Mouse (Mus musculus) hindbrain, embryonic 13.5 days (tissue): ENCODE measurements around the gene Iqgap3. TPM values are rescaled to one million over a fixed set of nuclear protein-coding genes. Genes with fewer than 3 reads are reported as not detected.

Experiments
- ATAC-seq: fragments of 200-750 bp; cut with Nextera tagmentation; 2 replicates; pipeline ENCODE4 v1.8.0; 2017; ENCODE audit warnings: moderate TSS enrichment; ENCODE audit not compliant: low FRiP score
- H3K27ac ChIP-seq: fragments of 300-500 bp; sonication (generic); 2 replicates; pipeline ENCODE4 v1.5.1; 2015; ENCODE audit warnings: inconsistent platforms, mild to moderate bottlenecking, moderate library complexity
- H3K27me3 ChIP-seq: fragments of 300-500 bp; sonication (generic); 2 replicates; pipeline ENCODE4 v1.6.1; 2015; ENCODE audit warnings: mild to moderate bottlenecking, inconsistent platforms
- H3K36me3 ChIP-seq: fragments of 300-500 bp; sonication (generic); 2 replicates; pipeline ENCODE4 v1.6.1; 2015; ENCODE audit warnings: mild to moderate bottlenecking, inconsistent platforms
- H3K4me1 ChIP-seq: fragments of 300-500 bp; sonication (generic); replicated peaks from 2 replicates; pipeline ENCODE4 v1.6.1; 2015; ENCODE audit warnings: inconsistent platforms
- H3K4me2 ChIP-seq: fragments of 300-500 bp; sonication (generic); 2 replicates; pipeline ENCODE4 v1.6.1; 2015; ENCODE audit warnings: inconsistent platforms, mild to moderate bottlenecking, moderate library complexity
- H3K4me3 ChIP-seq: fragments of 300-500 bp; sonication (generic); 2 replicates; pipeline ENCODE4 v1.5.1; 2015; ENCODE audit warnings: mild to moderate bottlenecking, inconsistent platforms
- H3K9ac ChIP-seq: fragments of 300-500 bp; sonication (generic); 2 replicates; pipeline ENCODE4 v1.6.1; 2015; ENCODE audit warnings: mild to moderate bottlenecking, inconsistent platforms
- H3K9me3 ChIP-seq: fragments of 300-500 bp; sonication (generic); 2 replicates; pipeline ENCODE4 v1.6.1; 2016; ENCODE audit warnings: inconsistent platforms
- WGBS: fragments of 180-500 bp; shearing (Covaris S2); methylation state at CpG from one replicate; pipeline ENCODE4 v1.1.7; 2015; 5-methylcytosine and 5-hydroxymethylcytosine counted together
- polyA plus RNA-seq: library from polyadenylated mRNA; unstranded; fragments of >200 nt; fragmentation: Nextera tagmentation; extraction: Ambion mirVana; gene quantifications from 2 replicates; pipeline ENCODE4 v1.2.1, GENCODE M21; 2015

Gene Iqgap3
- polyA plus RNA-seq, 1 experiment from 2014 or later: 3.2 TPM

DNA sequence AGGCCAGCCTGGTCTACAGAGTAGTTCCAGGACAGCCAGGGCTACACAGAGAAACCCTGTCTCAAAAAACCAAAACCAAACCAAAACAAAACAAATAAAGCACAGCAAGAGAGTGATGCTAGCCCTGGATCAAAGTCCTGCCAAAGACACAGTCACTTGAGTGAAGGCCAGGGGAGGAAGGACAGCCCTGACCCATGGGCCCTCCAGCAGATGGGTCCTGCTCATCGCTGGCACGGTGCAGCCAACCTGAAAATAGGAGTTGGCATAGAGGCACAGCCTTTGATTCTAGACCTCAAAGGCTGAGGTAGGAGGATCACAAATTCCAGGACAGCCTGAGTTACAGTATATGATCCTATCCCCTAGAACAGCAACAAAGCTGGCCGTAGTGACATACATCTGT is 49.3 kb downstream of the Iqgap3 start:
- Histone ChIP-seq H3K4me3 (no peak overlapping the region), H3K36me3 (no peaks in the 10 kb centered on the region), H3K4me2 (no peak overlapping the region), H3K4me1 (no peaks in the 10 kb centered on the region), H3K9ac (no peak overlapping the region), H3K9me3 (no peaks in the 10 kb centered on the region), H3K27me3 (no peaks in the 10 kb centered on the region), H3K27ac (no peak overlapping the region)
- 95% methylated on average over 3 of the region's 3 CpGs for WGBS
- ATAC-seq: no peak

DNA sequence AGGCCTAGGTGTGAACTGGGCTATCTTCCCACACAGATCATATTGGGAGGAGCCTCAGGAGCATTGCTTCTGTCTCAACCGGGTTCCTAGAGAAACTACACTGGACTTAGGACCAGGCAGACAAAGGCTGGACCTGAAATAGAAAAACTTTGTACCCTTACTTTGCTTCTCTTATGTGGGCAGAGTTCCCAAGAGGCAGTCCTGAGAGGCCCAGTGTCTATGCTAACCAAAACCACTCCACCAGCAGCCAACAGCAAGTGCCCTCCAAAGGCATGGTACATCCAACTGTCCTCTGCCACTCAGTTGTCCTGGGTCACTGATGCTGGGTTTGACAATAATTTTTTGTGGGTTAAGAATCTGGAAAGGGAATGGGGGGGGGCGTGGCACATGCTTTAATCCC is 50.7 kb downstream of the Iqgap3 start:
- Histone ChIP-seq H3K27ac (no peak overlapping the region), H3K4me2 (no peak overlapping the region), H3K9me3 (no peaks in the 10 kb centered on the region), H3K4me3 (no peak overlapping the region), H3K9ac (no peak overlapping the region), H3K4me1 (peaks cover 6% of the 10 kb centered on the region), H3K27me3 (no peaks in the 10 kb centered on the region), H3K36me3 (no peaks in the 10 kb centered on the region)
- no peak for ATAC-seq
- 75% methylated on average over 2 of the region's 2 CpGs for WGBS

DNA sequence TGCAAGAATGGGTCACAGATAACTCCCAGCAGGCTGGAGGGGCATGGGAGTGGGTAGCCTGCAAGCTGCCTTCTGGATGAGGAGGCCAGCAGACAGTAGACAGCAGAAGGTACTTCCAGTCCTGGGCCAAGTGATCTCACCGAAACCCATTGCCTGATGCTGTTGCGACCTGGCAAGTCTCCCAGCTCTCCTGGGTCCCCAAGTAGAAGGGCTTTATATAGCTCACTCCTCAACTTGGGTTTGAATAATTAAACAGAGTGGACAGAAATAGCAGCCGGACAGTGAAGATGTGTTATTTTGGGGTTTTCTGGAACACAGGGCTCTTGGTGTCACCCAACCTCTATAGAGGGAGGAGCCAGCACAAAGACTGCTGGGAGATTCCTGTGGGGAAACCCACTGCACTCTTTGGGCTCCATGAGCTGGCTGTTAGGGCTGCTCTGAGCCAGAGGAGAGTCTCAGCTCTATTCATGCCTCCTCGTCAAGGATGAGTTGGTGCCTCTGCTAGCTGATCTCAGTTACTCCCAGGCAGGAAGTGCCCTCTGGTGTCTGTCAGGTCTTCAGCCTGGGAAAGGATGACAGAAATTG is 51.5 kb downstream of the Iqgap3 start:
- WGBS: 73% methylated on average over 4 of the region's 4 CpGs
- H3K9me3 ChIP-seq: no peaks in the 10 kb centered on the region
- no peak overlapping the region for H3K4me3 ChIP-seq
- no peaks in the 10 kb centered on the region for H3K36me3 ChIP-seq
- H3K27ac ChIP-seq: no peak overlapping the region
- no peaks in the 10 kb centered on the region for H3K27me3 ChIP-seq
- no peak for ATAC-seq
- no peak overlapping the region for H3K4me2 ChIP-seq
- H3K9ac ChIP-seq: no peak overlapping the region
- peaks cover 8% of the 10 kb centered on the region for H3K4me1 ChIP-seq

DNA sequence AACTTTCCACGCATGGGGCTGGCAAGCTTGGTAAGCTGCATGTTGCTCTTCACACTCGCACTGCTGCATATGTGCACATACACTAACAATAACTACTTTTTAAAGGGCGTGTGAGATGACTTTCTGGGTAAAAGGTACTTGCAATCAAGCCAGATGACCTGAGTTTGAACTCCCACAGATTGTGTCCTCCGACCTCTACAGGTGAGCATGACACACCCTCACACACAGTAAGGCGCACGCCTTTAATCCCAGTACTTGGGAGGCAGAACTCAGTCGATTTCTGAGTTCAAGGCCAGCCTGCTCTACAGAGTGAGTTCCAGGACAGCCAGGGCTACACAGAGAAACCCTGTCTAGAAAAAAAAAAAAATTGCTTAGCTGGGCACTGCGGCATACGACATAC is 54.6 kb downstream of the Iqgap3 start:
- Histone ChIP-seq H3K9ac (no peak overlapping the region), H3K27ac (no peak overlapping the region), H3K36me3 (no peaks in the 10 kb centered on the region), H3K27me3 (peaks cover 20% of the 10 kb centered on the region), H3K4me1 (peaks cover 25% of the 10 kb centered on the region), H3K9me3 (no peaks in the 10 kb centered on the region), H3K4me2 (no peak overlapping the region), H3K4me3 (no peak overlapping the region)
- ATAC-seq: no peak
- 87% methylated on average over 9 of the region's 9 CpGs for WGBS

DNA sequence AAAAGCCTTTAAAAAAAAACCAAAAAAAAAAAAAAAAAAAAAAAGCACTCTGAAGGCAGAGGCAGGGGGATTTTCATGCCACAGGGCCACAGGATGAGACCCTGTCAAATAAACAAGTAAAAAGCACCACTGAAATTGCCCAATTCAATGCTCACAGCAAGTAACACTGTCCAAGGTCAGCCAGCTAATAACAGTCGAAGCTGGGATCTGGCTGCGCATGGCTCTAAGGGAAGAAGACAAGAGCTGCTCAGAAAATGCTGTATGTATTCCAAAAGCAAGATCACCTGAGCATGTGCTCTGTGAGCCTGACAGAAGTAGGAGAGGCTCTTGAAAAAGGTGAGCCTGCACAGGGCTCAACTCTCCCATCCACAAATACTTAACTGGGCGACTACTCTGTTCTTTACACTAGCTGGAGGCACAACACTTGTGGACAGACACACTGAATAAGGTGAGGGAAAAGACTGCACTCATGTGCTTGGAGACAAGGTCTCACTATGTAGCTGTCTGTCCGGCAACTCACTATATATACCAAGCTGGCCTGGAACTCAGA is 55.2 kb downstream of the Iqgap3 start:
- Histone ChIP-seq H3K9me3 (no peaks in the 10 kb centered on the region), H3K4me3 (no peak overlapping the region), H3K27ac (no peak overlapping the region), H3K9ac (peak overlapping the region; percentile 46), H3K36me3 (no peaks in the 10 kb centered on the region), H3K4me1 (peaks cover 29% of the 10 kb centered on the region), H3K27me3 (peaks cover 20% of the 10 kb centered on the region), H3K4me2 (peak overlapping the region; percentile 86)
- 84% methylated on average over 4 of the region's 4 CpGs for WGBS
- ATAC-seq: no peak

DNA sequence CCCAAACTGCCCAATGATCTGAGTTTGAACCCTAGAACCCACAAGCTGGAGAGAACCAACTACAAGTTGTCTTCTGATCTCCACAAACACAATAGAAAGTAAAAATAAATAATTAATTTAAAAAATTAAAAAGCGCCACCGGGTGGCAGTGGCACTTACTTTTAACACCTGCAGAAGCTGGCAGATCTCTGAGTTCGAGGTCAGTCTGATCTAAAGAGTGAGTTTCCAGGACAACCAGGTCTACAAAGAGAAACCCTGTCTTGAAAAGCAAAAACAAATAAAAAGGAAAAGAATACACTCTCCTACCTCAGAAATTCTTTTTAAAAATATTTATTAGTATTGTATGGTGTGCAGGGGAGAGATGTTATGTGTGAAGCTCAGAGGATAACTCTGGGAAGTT is 56.0 kb downstream of the Iqgap3 start:
- Histone ChIP-seq H3K4me3 (peak overlapping the region; percentile 51), H3K27ac (peak overlapping the region; percentile 82), H3K4me1 (peaks cover 29% of the 10 kb centered on the region), H3K36me3 (no peaks in the 10 kb centered on the region), H3K27me3 (peaks cover 20% of the 10 kb centered on the region), H3K9ac (peak overlapping the region; percentile 46; the same call in 1 of the 2 replicates), H3K4me2 (peak overlapping the region; percentile 86), H3K9me3 (no peaks in the 10 kb centered on the region)
- no peak for ATAC-seq
- WGBS: 10% methylated on average over 3 of the region's 3 CpGs

DNA sequence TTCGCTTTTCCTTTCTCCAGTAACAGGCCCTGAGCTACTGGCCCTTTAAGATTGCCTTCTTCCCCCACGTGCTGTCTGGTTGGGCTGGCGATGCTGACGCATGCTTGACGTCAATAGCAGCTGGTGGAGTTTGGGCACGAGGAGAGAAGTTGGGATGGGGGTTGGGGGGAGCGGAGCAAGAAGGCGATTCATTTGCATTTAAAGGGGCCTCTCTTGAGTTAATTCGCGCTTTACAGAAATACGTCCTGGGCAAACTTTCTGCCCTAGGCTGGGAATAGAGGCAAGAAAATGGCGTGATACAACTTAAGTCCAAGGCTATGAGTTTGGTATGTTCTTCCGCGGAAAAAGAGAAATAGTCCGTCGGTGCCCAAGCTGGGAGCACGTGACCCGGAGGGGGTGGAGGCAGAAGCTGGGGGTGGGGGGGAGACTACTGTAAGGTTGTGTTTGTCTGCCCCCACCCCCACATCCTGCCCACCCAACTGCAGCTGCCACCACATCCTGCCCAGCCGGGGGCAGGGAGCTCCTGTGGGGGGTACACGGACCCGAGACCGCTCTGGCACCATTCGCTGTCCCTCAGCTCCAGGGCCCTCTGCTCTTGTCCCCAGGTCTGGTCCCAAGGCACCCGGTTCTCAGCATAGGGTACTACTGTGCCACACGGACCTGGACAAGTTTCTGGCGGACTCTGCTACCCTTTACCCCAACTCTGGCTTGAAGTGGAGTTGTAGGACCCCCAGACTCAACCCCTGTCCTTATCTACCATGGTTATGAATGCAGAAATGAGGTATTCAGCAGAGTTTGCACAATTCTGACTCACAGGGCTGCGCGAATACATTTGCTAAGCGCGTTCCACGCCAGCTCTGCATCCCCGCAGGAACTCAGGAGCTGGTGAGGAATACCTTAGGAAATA is 56.8 kb downstream of the Iqgap3 start:
- Histone ChIP-seq H3K9me3 (no peaks in the 10 kb centered on the region), H3K4me1 (peaks cover 35% of the 10 kb centered on the region), H3K27me3 (peaks cover 20% of the 10 kb centered on the region), H3K4me3 (peak overlapping the region; percentile 51), H3K9ac (peak overlapping the region; percentile 71), H3K36me3 (no peaks in the 10 kb centered on the region), H3K27ac (peak overlapping the region; percentile 99), H3K4me2 (peak overlapping the region; percentile 86)
- peak; percentile 70 for ATAC-seq
- WGBS: under 1% methylated on average over 29 of the region's 32 CpGs

DNA sequence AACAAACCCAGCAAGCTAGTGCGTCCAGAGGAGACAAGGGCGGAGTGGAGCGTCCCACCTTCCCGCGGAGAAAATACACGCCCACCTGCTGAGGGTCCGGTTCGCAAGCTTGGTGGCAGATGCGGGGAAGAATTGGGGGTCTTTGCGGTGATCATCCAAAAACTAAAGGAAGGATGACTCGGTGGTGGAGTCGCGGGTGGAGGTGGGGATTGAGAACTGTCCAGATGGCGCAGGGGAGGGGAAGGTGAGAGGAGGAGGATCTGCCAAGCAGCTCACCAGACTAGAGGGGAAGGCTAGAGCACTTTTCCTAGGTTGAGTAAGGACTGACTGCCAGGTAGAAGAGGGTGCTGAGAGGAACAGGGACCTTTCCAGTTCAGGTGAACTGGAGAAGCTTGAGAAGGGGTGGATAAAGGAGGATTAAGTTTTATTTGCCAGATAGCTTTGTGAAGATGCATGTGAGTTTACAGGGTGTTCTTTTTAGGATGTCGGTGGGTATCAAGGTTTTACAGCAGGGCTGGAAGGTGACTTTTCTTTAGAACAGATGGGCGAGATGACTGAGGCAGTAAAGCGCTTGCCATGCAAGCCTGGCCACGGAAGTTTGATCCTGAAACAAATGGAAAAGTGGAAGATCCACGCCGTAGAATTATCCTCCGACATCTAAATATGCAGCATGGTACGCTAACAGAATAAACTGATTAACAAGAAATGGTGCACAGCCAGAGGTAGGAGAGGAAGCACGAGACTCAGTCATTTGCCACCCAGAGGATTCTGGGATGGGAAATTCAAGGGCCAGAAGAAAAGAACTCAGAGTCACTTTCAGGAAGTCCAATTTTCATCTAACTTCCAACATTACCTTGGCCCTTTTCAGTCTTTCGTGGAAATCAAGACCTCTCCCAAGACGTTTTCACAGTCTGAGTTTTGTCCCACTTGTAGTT is 57.7 kb downstream of the Iqgap3 start:
- 17% methylated on average over 25 of the region's 25 CpGs for WGBS
- peak overlapping the region; percentile 99 for H3K27ac ChIP-seq
- H3K4me1 ChIP-seq: peaks cover 44% of the 10 kb centered on the region
- H3K9me3 ChIP-seq: no peaks in the 10 kb centered on the region
- H3K27me3 ChIP-seq: peaks cover 20% of the 10 kb centered on the region
- peak overlapping the region; percentile 86 for H3K4me2 ChIP-seq
- no peaks in the 10 kb centered on the region for H3K36me3 ChIP-seq
- ATAC-seq: no peak
- H3K9ac ChIP-seq: peak overlapping the region; percentile 71
- H3K4me3 ChIP-seq: peak overlapping the region; percentile 51

DNA sequence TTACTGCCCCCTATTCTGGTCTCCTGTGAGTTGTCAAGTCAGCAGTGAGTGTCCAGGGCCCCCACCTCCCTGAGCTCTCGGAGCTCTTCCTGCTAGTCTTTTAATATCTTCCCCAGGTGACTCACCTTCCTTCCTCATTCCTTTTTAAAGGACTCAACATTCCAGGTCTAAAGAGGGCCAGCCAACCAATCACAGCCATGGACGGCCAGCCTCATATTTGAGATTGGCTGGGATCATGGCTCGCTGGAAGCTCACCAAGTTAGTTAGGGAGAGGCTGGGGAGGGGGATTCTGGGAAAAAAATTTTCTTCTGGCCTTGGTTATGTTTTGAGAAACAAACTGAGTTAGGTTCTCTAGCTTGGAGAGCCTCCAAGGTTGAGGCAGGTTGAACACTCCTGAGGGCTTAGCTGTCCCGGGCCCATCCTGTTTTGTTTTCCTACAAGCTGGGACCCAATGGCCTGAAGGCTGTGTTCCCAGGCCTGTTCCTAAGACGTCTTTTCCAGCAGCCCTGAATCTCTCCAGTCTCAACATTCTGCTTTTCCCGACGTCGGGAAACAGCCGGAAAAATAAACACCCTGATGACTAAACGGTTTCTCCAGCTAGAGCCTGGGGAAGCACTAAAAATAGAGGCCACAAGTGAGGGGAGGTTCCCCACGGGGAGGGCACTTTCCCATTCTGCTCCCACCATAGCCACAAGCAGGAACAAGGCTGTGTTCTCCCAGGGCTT is 58.6 kb downstream of the Iqgap3 start:
- Histone ChIP-seq H3K36me3 (no peaks in the 10 kb centered on the region), H3K9ac (no peak overlapping the region), H3K4me2 (no peak overlapping the region), H3K27ac (peak overlapping the region; percentile 99; the same call in 1 of the 2 replicates), H3K27me3 (peaks cover 20% of the 10 kb centered on the region), H3K4me1 (peaks cover 52% of the 10 kb centered on the region), H3K4me3 (no peak overlapping the region), H3K9me3 (no peaks in the 10 kb centered on the region)
- no peak for ATAC-seq
- WGBS: 36% methylated on average over 11 of the region's 11 CpGs

DNA sequence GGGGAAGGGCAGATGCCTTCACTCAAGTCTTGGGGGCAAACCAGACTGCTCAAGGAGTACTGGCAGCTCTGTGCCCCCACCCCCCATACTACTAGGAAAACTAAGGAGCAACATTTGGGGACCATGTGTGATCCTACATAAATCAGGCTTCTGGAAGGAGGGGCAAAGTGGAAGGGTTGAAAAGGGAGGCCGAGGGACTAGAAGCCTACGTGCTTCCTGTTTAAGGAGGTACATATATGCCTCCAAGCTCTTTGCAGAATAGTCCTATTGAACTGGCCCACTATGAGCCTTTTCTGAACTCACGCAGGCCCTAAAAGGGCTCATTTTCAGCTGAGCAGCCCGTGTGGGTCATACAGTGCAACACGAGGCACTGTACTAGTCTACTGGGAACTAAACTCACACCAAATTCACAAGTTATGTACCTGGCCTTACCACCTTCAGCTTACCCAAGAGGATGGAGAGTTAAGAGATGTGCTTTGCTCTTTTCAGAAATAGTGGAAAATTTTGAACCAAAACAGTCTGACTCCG is 59.2 kb downstream of the Iqgap3 start:
- no peaks in the 10 kb centered on the region for H3K9me3 ChIP-seq
- ATAC-seq: no peak
- H3K4me2 ChIP-seq: peak overlapping the region; percentile 97; the same call in 1 of the 2 replicates
- H3K36me3 ChIP-seq: no peaks in the 10 kb centered on the region
- peaks cover 20% of the 10 kb centered on the region for H3K27me3 ChIP-seq
- WGBS: 60% methylated on average over 6 of the region's 6 CpGs
- H3K4me3 ChIP-seq: peak overlapping the region; percentile 92; the same call in 1 of the 2 replicates
- peak overlapping the region; percentile 99 for H3K27ac ChIP-seq
- H3K9ac ChIP-seq: no peak overlapping the region
- peaks cover 59% of the 10 kb centered on the region for H3K4me1 ChIP-seq

DNA sequence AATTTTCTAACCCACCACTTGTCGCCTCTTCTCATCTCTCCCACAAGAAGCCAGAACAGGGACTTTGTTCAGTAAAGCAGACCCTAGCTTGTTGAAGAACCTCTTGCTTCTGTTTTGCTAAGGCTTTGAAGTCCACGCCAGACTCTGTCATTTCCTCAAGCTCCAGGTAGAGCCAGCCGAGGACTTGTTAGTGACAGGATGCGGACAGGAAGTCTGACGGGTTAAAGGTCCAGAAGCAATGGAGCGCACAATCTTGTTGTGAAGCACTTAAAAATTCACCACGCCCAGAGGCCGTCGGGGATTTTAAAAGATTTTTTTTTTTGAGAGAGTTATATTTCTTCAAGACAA is 59.6 kb downstream of the Iqgap3 start:
- Histone ChIP-seq H3K4me2 (peak overlapping the region; percentile 97), H3K27ac (peak overlapping the region; percentile 99), H3K9ac (peak overlapping the region; percentile 94), H3K9me3 (no peaks in the 10 kb centered on the region), H3K4me3 (peak overlapping the region; percentile 92), H3K27me3 (peaks cover 20% of the 10 kb centered on the region), H3K36me3 (no peaks in the 10 kb centered on the region), H3K4me1 (peaks cover 63% of the 10 kb centered on the region)
- 15% methylated on average over 9 of the region's 9 CpGs for WGBS
- no peak for ATAC-seq
